Mouse (Mus musculus) megakaryocyte, embryonic 14.5 days (primary cell): ENCODE data around the gene Ppp1r21. TPM values are rescaled to one million over a fixed set of nuclear protein-coding genes. Genes with fewer than 3 reads are reported as not detected.

ENCODE experiments used
- H3K27me3 ChIP-seq: replicated peaks from 2 replicates; pipeline ENCODE3; 2012; ENCODE audit warnings: inconsistent platforms
- H3K36me3 ChIP-seq: replicated peaks from 2 replicates; pipeline ENCODE3; 2012; ENCODE audit warnings: low read length, inconsistent platforms, mixed read lengths
- H3K4me1 ChIP-seq: 2 replicates; pipeline ENCODE4 v1.6.1; 2012; ENCODE audit warnings: inconsistent platforms
- H3K4me3 ChIP-seq: replicated peaks from 2 replicates; pipeline ENCODE3; 2012; ENCODE audit warnings: moderate library complexity, mild to moderate bottlenecking, inconsistent platforms
- H3K9me3 ChIP-seq: 2 replicates; pipeline ENCODE4 v1.6.1; 2012; ENCODE audit warnings: inconsistent platforms
- FLI1 ChIP-seq: IDR thresholded peaks from 2 replicates; pipeline ENCODE4 v1.6.1; 2012; ENCODE audit warnings: low read length, inconsistent platforms, mixed read lengths
- GATA1 ChIP-seq: IDR thresholded peaks from 3 replicates; pipeline ENCODE4 v1.6.1; 2012; ENCODE audit warnings: mixed read lengths, low read length, inconsistent platforms, borderline replicate concordance
- polyA plus RNA-seq: library from polyadenylated mRNA; stranded (reverse); fragments of >175 nt; gene quantifications from 2 replicates; pipeline ENCODE4 v1.2.3, GENCODE M21; 2012; ENCODE audit warnings: low replicate concordance; ENCODE audit not compliant: insufficient read depth

Ppp1r21 gene
- polyA plus RNA-seq, 1 experiment = 4.6 TPM

DNA sequence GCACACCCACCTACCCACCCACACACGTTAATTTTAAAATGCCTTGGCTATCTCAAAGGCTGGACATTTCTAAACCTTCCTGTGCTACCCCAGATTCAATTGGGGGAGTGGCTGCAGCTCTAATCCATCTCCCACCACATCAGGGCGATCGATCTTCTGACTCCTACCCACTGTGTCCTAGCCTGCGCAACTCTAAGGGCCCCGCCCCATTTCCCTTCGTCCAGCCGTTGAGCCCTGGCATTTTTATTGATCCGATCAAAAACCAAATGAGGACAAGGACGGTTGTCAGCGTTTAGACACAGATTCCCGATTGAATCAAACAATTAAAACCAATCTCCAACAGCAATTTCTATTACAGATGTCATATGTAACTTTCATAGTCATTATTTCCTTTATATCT, 74.0 kb downstream of the Ppp1r21 start:
- peaks cover 4% of the 10 kb centered on the region; the same call in 1 of the 2 replicates for H3K4me1 ChIP-seq
- H3K36me3 ChIP-seq = no peaks in the 10 kb centered on the region
- 0 out of 2 replicates have a peak, but pooled peaks cover 4% of the 10 kb centered on the region for H3K9me3 ChIP-seq
- H3K4me3 ChIP-seq = no peak overlapping the region
- TF ChIP-seq GATA1 (no peak), FLI1 (no peak)
- peaks cover 3% of the 10 kb centered on the region for H3K27me3 ChIP-seq

DNA sequence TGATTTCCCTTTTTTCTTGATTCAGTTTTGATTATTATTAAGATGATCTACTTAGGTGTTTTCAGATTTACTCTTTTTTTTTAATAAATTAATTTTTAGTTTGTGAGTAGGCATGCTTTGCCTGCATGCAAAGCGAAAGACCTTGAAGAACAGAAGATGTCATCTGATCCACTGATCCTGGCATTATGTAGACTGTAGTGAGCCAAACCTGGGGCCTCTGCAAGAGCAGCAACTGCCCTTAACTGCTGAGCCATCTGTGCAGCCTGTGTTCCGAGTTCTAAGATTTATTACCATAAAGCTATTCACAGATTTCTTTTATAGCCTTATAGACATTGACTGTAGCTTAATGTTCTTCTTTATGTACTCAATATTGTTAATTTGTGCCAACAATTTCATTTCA, 76.1 kb downstream of the Ppp1r21 start:
- Histone ChIP-seq H3K27me3 (no peaks in the 10 kb centered on the region), H3K4me1 (no peaks in the 10 kb centered on the region), H3K9me3 (0 out of 2 replicates have a peak, but pooled peaks cover 4% of the 10 kb centered on the region), H3K36me3 (no peaks in the 10 kb centered on the region), H3K4me3 (no peak overlapping the region)
- TF ChIP-seq GATA1 = no peak
- TF ChIP-seq FLI1 = no peak

DNA sequence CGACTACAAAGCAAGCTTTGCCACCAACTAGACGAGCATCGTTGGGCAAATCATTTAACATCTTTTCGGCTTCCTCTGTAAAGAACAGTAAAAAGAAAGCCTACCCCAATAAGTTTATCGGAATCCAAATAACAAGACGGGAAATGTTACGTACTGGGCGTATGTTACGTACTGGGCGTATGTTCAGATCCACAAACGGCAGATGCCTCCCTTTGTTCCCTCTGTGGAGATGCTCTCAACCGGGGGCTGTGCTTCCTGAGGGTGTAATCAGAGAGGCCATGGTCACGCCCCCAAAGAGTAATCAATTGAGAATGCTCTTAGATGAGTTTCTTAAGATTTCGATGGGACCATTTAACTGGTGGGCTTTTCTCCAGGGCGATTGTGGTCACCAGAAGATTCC, 79.4 kb downstream of the Ppp1r21 start:
- H3K36me3 ChIP-seq = no peaks in the 10 kb centered on the region
- H3K9me3 ChIP-seq = 0 out of 2 replicates have a peak, but pooled peaks cover 4% of the 10 kb centered on the region
- TF ChIP-seq GATA1 (no peak), FLI1 (no peak)
- no peaks in the 10 kb centered on the region for H3K4me1 ChIP-seq
- H3K27me3 ChIP-seq = no peaks in the 10 kb centered on the region
- H3K4me3 ChIP-seq = no peak overlapping the region

DNA sequence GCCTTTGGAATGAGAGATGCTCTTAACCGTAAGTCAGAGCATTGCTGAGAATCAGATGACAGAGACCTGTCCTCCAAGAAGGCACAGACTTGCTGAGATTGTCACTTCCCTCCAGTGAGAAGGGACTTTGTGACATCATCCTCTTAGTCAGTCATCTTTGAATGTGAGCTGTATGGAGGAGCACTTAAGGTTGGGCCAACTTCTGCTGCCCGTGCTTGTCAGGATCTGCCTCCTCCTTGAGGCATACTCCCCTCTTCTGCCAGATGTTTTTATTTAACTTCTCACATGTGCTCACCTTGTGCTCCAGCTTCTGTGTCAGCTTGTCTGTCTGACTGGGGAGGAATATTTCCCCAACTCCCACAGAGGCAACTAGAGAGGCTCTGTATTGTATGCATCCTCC, 81.1 kb downstream of the Ppp1r21 start:
- H3K9me3 ChIP-seq = 0 out of 2 replicates have a peak, but pooled peaks cover 4% of the 10 kb centered on the region
- TF ChIP-seq FLI1 (no peak), GATA1 (no peak)

DNA sequence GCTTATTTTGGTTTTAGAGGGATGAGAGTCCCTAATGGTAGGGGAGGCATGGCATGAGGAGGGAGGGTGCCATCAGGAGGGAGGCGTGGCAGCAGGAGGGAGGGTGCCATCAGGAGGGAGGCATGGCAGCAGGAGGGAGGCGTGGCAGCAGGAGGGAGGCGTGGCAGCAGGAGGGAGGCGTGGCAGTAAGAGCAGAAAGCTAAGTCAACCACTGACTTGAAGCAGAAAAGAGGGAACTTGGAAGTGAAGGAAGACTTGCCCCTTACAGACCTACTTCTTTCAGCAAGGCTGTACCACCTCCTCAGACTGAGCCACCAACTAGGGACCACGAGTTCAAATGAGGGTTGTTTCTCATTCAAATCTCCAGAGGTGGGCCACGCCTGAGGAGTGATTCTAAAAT, 83.3 kb downstream of the Ppp1r21 start:
- TF ChIP-seq GATA1 (no peak), FLI1 (no peak)
- no peak overlapping the region for H3K4me3 ChIP-seq
- H3K4me1 ChIP-seq = no peaks in the 10 kb centered on the region

More for the DNA sequence above, 81.1 kb downstream of the Ppp1r21 start:
- Histone ChIP-seq H3K4me3 (no peak overlapping the region), H3K4me1 (no peaks in the 10 kb centered on the region), H3K36me3 (no peaks in the 10 kb centered on the region), H3K27me3 (no peaks in the 10 kb centered on the region)

DNA sequence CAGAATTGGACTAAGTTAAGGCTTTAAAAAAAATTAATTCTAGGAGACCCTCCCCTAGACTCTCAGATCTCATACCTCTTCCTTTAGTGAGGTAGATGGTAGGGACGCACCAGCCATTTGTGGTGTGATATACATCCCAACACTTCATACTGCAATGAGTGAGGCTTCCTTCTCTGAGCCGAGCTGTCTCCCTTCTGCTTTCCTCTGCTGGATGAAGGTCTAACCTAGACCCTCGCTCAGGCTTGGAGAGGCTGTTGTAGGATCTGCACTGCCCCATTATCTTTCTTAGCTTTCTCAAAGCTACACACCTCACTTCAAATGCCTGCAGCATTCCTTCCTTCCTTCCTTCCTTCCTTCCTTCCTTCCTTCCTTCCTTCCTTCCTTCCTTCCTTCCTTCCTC, 83.8 kb downstream of the Ppp1r21 start:
- Histone ChIP-seq H3K4me1 (no peaks in the 10 kb centered on the region), H3K4me3 (no peak overlapping the region), H3K9me3 (0 out of 2 replicates have a peak, but pooled peaks cover 4% of the 10 kb centered on the region), H3K36me3 (no peaks in the 10 kb centered on the region), H3K27me3 (no peaks in the 10 kb centered on the region)
- TF ChIP-seq GATA1 = no peak
- no peak for TF ChIP-seq FLI1

More for the DNA sequence above, 83.3 kb downstream of the Ppp1r21 start:
- H3K36me3 ChIP-seq = no peaks in the 10 kb centered on the region
- 0 out of 2 replicates have a peak, but pooled peaks cover 4% of the 10 kb centered on the region for H3K9me3 ChIP-seq
- H3K27me3 ChIP-seq = no peaks in the 10 kb centered on the region

DNA sequence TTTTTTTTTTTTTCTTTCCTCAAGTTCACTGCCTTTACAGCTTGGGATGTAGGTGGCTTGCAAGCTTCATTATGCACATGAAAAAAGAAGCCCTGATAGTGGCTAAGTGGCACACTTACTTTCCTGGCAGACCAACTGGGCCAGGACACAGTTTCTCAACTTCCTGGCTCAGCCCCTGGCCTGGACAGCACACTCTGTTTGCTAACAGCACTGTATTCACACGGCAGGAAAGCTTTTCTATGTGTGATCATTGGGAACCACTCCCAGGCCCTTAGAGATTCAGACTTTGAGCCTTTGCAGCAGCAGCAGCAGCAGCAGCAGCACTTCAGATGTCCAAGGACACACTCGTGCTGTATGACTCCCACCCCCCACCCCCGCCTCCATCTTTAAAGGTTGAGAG, 84.3 kb downstream of the Ppp1r21 start:
- Histone ChIP-seq H3K4me1 (no peaks in the 10 kb centered on the region), H3K9me3 (0 out of 2 replicates have a peak, but pooled peaks cover 4% of the 10 kb centered on the region), H3K4me3 (no peak overlapping the region), H3K27me3 (no peaks in the 10 kb centered on the region), H3K36me3 (no peaks in the 10 kb centered on the region)
- no peak for TF ChIP-seq GATA1
- no peak for TF ChIP-seq FLI1

DNA sequence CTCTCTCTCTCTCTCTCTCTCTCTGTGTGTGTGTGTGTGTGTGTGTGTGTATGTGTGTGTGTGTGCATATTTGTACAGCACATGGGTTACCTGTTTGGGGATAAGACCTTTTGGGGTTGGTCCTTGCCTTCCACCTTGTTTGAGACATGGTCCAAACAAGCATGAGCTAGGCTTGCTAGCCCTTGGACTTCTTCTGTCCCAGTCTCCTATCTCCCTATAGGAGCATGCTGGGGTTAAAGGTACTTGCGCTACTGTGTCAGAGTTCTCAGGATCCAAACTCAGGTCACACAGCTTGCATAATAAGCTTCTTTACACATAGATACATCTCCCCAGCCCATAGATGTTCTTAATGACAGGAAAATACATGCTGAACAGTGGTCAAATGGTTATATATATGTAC, 84.8 kb downstream of the Ppp1r21 start:
- no peak overlapping the region for H3K4me3 ChIP-seq
- H3K36me3 ChIP-seq = no peaks in the 10 kb centered on the region
- TF ChIP-seq FLI1 (no peak), GATA1 (no peak)
- H3K27me3 ChIP-seq = no peaks in the 10 kb centered on the region
- no peaks in the 10 kb centered on the region for H3K4me1 ChIP-seq
- 0 out of 2 replicates have a peak, but pooled peaks cover 4% of the 10 kb centered on the region for H3K9me3 ChIP-seq

DNA sequence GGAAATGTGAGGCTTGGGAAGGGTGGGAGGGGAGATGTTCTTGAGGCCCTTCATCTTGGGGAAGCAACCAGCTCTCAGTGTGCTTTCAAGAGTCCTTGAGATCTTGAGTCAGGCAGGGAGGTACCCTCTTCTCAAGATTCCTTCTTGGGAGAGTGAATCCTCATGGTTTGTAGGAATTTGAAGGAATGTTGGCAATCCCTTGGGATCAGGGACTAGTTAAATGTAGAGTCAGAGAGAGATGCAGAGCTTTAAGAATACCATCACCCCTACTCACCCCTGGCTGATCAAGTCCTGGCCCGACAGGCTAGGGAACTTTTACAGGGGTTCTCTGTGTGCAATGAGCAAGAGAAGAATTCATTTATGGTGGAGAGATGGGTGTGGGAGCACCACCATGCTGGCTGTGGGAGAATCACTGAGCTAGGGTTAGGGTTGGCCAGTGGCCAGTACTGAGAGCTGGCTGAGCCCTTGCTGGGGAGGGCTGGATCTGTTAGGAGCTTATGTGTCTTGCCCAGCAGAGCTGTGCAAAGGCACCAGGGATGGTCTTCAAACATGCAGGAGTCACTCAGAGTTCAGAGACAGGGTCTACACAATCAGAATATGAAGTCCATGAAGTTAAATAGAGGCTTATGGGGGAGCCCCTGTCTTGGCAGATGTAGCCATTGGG, 85.7 kb downstream of the Ppp1r21 start:
- no peak for TF ChIP-seq GATA1
- TF ChIP-seq FLI1 = no peak
- Histone ChIP-seq H3K4me1 (no peaks in the 10 kb centered on the region), H3K9me3 (0 out of 2 replicates have a peak, but pooled peaks cover 4% of the 10 kb centered on the region), H3K36me3 (no peaks in the 10 kb centered on the region), H3K4me3 (no peak overlapping the region), H3K27me3 (no peaks in the 10 kb centered on the region)

DNA sequence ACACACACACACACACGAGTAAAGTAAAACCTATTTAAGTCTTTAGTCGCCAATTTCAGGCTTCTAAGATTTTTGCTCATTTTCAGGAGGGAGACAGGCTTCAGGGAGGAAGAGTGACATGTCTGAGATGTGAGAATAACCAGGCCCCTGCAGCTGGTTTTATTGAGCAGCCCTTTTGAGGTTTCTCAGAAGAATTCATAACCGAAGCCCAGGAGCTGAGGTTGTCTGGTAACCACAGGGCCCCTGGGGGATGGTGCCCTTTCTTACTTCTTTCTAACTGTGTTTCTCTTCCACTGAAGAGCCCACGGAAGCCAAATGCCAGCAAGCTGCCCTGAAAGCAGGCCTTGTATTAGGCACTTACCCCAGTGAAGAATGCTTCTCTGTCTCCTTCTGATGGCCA, 91.0 kb downstream of the Ppp1r21 start:
- no peaks in the 10 kb centered on the region for H3K36me3 ChIP-seq
- 0 out of 2 replicates have a peak, but pooled peaks cover 13% of the 10 kb centered on the region for H3K9me3 ChIP-seq
- no peaks in the 10 kb centered on the region for H3K4me1 ChIP-seq
- no peak overlapping the region for H3K4me3 ChIP-seq
- TF ChIP-seq GATA1 = no peak
- no peaks in the 10 kb centered on the region for H3K27me3 ChIP-seq
